Mouse (Mus musculus): ENCODE data around the gene Cyfip1.

- TF ChIP-seq TAL1 (IDR thresholded peaks at IDR 0.05; ENCODE audit: low read length) = no peak
- no peak for TF ChIP-seq GATA1 (IDR thresholded peaks at IDR 0.05; ENCODE audit: low read length)
Measured at GRCm38 (mm10) chr7:55827551-55827950, 14.0 kb upstream of the Cyfip1 start.
